Mouse (Mus musculus) olfactory bulb, adult 2 months (tissue): Measurements from ENCODE around the gene Desi1. TPM values are rescaled to one million over a fixed set of nuclear protein-coding genes. Genes with fewer than 3 reads are reported as not detected.
A peak's percentile ranks its signal among the peaks of the same experiment; 100 is the strongest.

Experiments used
- H3K27ac ChIP-seq: fragments of 200-500 bp; 2 replicates; pipeline ENCODE4 v1.5.1; 2012; ENCODE audit warnings: low read depth, low read length; ENCODE audit not compliant: insufficient read depth
- H3K4me1 ChIP-seq: fragments of 200-500 bp; 2 replicates; pipeline ENCODE4 v1.6.1; 2012; ENCODE audit warnings: low read length; ENCODE audit not compliant: control insufficient read depth, insufficient read depth
- H3K4me3 ChIP-seq: fragments of 200-500 bp; 2 replicates; pipeline ENCODE4 v1.5.1; 2012; ENCODE audit warnings: mild to moderate bottlenecking, low read depth, low read length, moderate library complexity; ENCODE audit not compliant: insufficient read depth
- CTCF ChIP-seq: fragments of 200-500 bp; IDR thresholded peaks from 2 replicates; pipeline ENCODE4 v1.5.1; 2012; ENCODE audit warnings: low read depth, mild to moderate bottlenecking, low read length, moderate library complexity; ENCODE audit not compliant: insufficient read depth
- POLR2A ChIP-seq: fragments of 200-500 bp; IDR thresholded peaks from 2 replicates; pipeline ENCODE4 v1.6.1; 2012; ENCODE audit warnings: mild to moderate bottlenecking, low read depth, low read length, moderate library complexity; ENCODE audit not compliant: insufficient read depth
- WGBS: fragments of 180-500 bp; shearing (Covaris S2); methylation state at CpG from one replicate; pipeline ENCODE4 v1.1.7; 2018; 5-methylcytosine and 5-hydroxymethylcytosine counted together
- polyA plus RNA-seq: library from polyadenylated mRNA; stranded (reverse); fragments of >200 nt; gene quantifications from 2 replicates; pipeline ENCODE4 v1.2.4, GENCODE M21; 2012; ENCODE audit warnings: low replicate concordance; ENCODE audit not compliant: missing spikeins, insufficient read depth, insufficient read length

The Desi1 gene
- polyA plus RNA-seq, 1 experiment, result 107 TPM

DNA sequence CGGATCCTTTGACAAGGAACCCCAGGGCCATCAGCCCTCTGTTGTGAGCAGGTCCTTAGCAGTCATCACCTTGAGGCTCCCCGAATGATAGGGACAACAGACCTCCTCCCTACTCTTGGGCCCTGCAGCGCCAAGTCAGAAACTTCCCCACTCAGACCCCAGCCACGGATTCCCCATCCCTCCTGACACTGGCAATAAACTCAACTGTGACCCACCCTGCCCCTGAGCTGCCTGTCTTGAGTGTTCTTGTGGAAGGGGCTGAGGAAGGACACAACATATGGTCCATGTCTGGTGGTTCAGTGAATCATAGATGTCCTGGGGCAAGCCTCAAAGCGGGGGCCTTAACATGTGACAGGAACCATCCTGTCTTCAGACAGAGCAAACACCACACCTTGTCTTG lies 82.9 kb downstream of the Desi1 start:
- H3K4me3 ChIP-seq, result no peak overlapping the region
- no peak overlapping the region for H3K27ac ChIP-seq
- no peak for TF ChIP-seq CTCF
- no peak for TF ChIP-seq POLR2A
- H3K4me1 ChIP-seq, result peaks cover 4% of the 10 kb centered on the region; the same call in 1 of the 2 replicates
- 82% methylated on average over 5 of the region's 5 CpGs for WGBS

DNA sequence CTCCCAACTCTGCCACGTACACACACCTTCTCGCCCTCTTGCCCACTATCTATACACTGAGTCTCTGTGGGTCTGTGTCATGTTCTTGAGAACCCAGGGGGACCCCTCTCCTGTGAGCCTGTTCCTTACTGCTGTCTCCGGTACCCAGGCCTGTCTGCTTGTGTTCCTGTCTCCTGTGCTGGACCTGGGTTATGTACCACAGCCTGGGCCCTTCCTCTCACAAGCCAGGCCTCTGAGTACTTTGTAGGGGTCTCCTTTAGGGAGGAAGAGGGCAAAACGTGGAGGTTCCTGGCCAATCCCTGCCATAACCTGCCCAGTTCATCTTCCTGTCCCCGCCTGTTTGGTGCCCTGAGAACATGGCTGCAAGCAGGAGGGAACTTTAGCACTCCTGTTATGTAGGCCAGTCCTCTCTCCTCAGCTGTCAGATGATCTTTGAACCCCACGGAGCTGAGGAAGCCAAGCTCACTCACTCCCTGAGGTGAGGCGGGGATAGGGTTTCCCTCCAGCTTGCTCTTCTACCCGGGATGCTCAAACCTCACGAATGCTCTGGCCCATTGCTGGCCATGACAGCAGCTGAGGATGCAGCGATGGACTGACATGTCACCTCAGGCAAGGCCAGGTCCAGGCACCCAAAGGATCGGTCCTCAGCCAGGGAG lies 84.1 kb downstream of the Desi1 start:
- WGBS, result 59% methylated on average over 11 of the region's 11 CpGs
- Histone ChIP-seq H3K27ac (no peak overlapping the region), H3K4me3 (no peak overlapping the region), H3K4me1 (peaks cover 8% of the 10 kb centered on the region)
- no peak for TF ChIP-seq POLR2A
- no peak for TF ChIP-seq CTCF

DNA sequence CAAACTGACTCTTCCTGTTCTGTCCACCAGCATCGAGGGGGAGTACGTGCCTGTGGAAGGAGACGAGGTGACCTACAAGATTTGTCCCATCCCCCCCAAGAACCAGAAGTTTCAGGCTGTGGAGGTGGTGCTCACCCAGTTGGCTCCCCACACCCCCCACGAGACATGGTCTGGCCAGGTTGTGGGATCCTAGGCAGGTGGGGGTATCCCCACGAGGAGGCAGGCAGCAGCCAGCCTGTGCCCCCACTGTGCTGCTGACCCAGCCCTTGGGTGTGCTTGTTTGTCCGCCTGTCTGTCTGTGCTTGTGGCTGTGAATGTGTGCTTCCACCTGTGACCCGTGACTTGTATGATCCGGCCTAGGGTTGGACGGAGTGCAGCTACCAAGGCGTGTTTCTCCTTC lies 84.6 kb downstream of the Desi1 start:
- 72% methylated on average over 10 of the region's 10 CpGs for WGBS
- peaks cover 8% of the 10 kb centered on the region for H3K4me1 ChIP-seq
- no peak for TF ChIP-seq POLR2A
- TF ChIP-seq CTCF, result no peak
- H3K4me3 ChIP-seq, result no peak overlapping the region
- no peak overlapping the region for H3K27ac ChIP-seq

DNA sequence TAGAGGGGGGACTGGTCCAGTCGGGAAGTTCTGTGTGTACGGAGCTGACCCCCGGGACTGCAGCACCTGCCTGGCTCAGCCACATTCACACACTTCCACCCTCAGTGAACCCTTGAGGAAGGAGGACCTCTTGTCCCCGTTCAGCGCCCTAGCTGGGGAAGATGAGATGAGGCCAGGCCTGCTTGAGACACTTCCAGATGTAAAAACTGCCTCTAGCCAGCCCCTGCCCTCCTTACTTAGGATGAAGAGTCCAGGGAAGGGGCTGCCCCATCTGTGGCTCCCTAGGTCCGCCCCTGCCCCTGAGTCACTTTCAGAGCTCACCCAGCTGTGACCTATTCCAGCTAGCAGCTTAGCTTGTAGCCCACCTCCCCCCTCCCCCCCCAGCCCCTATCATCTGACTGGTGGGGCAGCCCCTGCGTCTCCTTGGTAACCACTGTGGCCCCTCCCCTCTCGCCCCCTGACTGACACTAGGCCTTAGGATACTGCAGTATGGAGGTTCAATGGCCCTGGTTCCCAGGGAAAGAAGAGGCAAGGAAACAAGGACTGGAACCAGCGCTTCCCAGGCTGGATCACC lies 90.4 kb downstream of the Desi1 start:
- TF ChIP-seq CTCF (no peak), POLR2A (no peak)
- H3K4me3 ChIP-seq, result no peak overlapping the region
- H3K27ac ChIP-seq, result peak overlapping the region; percentile 66
- peaks cover 43% of the 10 kb centered on the region for H3K4me1 ChIP-seq
- WGBS, result 23% methylated on average over 9 of the region's 9 CpGs

Other genes starting within 250 kb of the Desi1 start
- 278 TPM in 1 of 2 replicates, not detected in the other for gene Tef, start 231.4 kb downstream of the Desi1 start, polyA plus RNA-seq
- gene Tob2, start 175.1 kb downstream of the Desi1 start, polyA plus RNA-seq, result not detected in 2 replicates
- not detected in 2 replicates for gene Phf5a, start 162.0 kb downstream of the Desi1 start, polyA plus RNA-seq
- gene Aco2, start 161.6 kb downstream of the Desi1 start, polyA plus RNA-seq, result 365 TPM in 1 of 2 replicates, not detected in the other
- gene Polr3h, start 107.6 kb downstream of the Desi1 start, polyA plus RNA-seq, result not detected in 2 replicates
- gene Csdc2, start 97.1 kb downstream of the Desi1 start, polyA plus RNA-seq, result not detected in 2 replicates
- not detected in 2 replicates for gene Pmm1, start 72.9 kb downstream of the Desi1 start, polyA plus RNA-seq
- not detected in 2 replicates for gene 1700029P11Rik, start 53.3 kb downstream of the Desi1 start, polyA plus RNA-seq
- 1,163 TPM in 1 of 2 replicates, not detected in the other for gene Xrcc6, start 46.0 kb downstream of the Desi1 start, polyA plus RNA-seq
- not detected in 2 replicates for gene Snu13, start 13.7 kb upstream of the Desi1 start, polyA plus RNA-seq
- gene 4930407I10Rik, start 25.3 kb upstream of the Desi1 start, polyA plus RNA-seq, result not detected in 2 replicates
- gene Mei1, start 36.1 kb upstream of the Desi1 start, polyA plus RNA-seq, result not detected in 2 replicates
- gene Ccdc134, start 94.1 kb upstream of the Desi1 start, polyA plus RNA-seq, result not detected in 2 replicates
- gene Srebf2, start 113.3 kb upstream of the Desi1 start, polyA plus RNA-seq, result 282 TPM in 1 of 2 replicates, not detected in the other
- not detected in 2 replicates for gene Shisa8, start 179.0 kb upstream of the Desi1 start, polyA plus RNA-seq
- not detected in 2 replicates for gene Tnfrsf13c, start 190.5 kb upstream of the Desi1 start, polyA plus RNA-seq
- gene Cenpm, start 210.9 kb upstream of the Desi1 start, polyA plus RNA-seq, result not detected in 2 replicates
- gene 1500009C09Rik, start 218.5 kb upstream of the Desi1 start, polyA plus RNA-seq, result not detected in 2 replicates
- gene Sept3, start 241.0 kb upstream of the Desi1 start, polyA plus RNA-seq, result 252 and 297 TPM in 2 replicates